Mouse (Mus musculus): ENCODE results near the gene Stxbp1.

DNA sequence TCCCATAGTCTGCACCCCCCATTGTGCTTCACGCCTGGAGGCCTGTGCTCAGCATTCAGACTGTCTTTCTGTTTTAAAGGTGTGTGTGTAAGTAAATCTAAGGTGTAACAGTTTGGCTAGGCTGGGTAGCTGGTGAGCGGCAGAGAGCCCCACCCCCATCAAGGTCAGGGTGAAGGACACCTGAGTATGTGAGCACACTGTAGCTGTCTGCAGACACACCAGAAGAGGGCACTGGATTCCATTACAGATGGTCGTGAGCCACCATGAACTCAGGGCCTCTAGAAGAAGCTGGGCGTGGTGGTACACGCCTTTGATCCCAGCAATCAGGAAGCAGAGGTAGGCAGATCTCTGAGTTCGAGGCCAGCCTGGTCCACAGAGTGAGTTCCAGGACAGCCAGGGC lies 65.3 kb downstream of the Stxbp1 start:
- no peak for TF ChIP-seq CTCF (IDR thresholded peaks at IDR 0.05; ENCODE audit: low read depth)
- TF ChIP-seq EP300 (IDR thresholded peaks at IDR 0.05; ENCODE audit: low read depth), result no peak

All from liver, postnatal 0 days (tissue).